Mouse (Mus musculus) forebrain, embryonic 13.5 days (tissue): Measurements from ENCODE around the gene Ssbp4. TPM values are rescaled to one million over a fixed set of nuclear protein-coding genes. Genes with fewer than 3 reads are reported as not detected.

ENCODE experiments used
- ATAC-seq: fragments of 200-750 bp; cut with Nextera tagmentation; 2 replicates; pipeline ENCODE4 v1.8.0; 2017
- H3K27ac ChIP-seq: fragments of 300-500 bp; sonication (generic); 2 replicates; pipeline ENCODE4 v1.5.1; 2015; ENCODE audit warnings: inconsistent platforms, mild to moderate bottlenecking, moderate library complexity
- H3K27me3 ChIP-seq: fragments of 300-500 bp; sonication (generic); 2 replicates; pipeline ENCODE4 v1.6.1; 2015; ENCODE audit warnings: mild to moderate bottlenecking, inconsistent platforms
- H3K36me3 ChIP-seq: fragments of 300-500 bp; sonication (generic); 2 replicates; pipeline ENCODE4 v1.6.1; 2015; ENCODE audit warnings: mild to moderate bottlenecking, inconsistent platforms; ENCODE audit not compliant: poor library complexity, severe bottlenecking
- H3K4me1 ChIP-seq: fragments of 300-500 bp; sonication (generic); 2 replicates; pipeline ENCODE4 v1.6.1; 2015; ENCODE audit warnings: inconsistent platforms
- H3K4me2 ChIP-seq: fragments of 300-500 bp; sonication (generic); 2 replicates; pipeline ENCODE4 v1.6.1; 2015; ENCODE audit warnings: inconsistent platforms, mild to moderate bottlenecking, moderate library complexity
- H3K4me3 ChIP-seq: fragments of 300-500 bp; sonication (generic); 2 replicates; pipeline ENCODE4 v1.5.1; 2015; ENCODE audit warnings: mild to moderate bottlenecking, inconsistent platforms
- H3K9ac ChIP-seq: fragments of 300-500 bp; sonication (generic); 2 replicates; pipeline ENCODE4 v1.6.1; 2015; ENCODE audit warnings: mild to moderate bottlenecking, inconsistent platforms
- H3K9me3 ChIP-seq: fragments of 300-500 bp; sonication (generic); replicated peaks from 2 replicates; pipeline ENCODE4 v1.6.1; 2016; ENCODE audit warnings: inconsistent platforms
- WGBS: fragments of 180-500 bp; shearing (Covaris S2); methylation state at CpG from one replicate; pipeline ENCODE4 v1.1.7; 2015; 5-methylcytosine and 5-hydroxymethylcytosine counted together
- polyA plus RNA-seq: library from polyadenylated mRNA; unstranded; fragments of >200 nt; fragmentation: Nextera tagmentation; extraction: Ambion mirVana; gene quantifications from 2 replicates; pipeline ENCODE4 v1.2.1, GENCODE M21; 2015

The Ssbp4 gene
- polyA plus RNA-seq, 1 experiment from 2014 or later: 81.9 TPM

DNA sequence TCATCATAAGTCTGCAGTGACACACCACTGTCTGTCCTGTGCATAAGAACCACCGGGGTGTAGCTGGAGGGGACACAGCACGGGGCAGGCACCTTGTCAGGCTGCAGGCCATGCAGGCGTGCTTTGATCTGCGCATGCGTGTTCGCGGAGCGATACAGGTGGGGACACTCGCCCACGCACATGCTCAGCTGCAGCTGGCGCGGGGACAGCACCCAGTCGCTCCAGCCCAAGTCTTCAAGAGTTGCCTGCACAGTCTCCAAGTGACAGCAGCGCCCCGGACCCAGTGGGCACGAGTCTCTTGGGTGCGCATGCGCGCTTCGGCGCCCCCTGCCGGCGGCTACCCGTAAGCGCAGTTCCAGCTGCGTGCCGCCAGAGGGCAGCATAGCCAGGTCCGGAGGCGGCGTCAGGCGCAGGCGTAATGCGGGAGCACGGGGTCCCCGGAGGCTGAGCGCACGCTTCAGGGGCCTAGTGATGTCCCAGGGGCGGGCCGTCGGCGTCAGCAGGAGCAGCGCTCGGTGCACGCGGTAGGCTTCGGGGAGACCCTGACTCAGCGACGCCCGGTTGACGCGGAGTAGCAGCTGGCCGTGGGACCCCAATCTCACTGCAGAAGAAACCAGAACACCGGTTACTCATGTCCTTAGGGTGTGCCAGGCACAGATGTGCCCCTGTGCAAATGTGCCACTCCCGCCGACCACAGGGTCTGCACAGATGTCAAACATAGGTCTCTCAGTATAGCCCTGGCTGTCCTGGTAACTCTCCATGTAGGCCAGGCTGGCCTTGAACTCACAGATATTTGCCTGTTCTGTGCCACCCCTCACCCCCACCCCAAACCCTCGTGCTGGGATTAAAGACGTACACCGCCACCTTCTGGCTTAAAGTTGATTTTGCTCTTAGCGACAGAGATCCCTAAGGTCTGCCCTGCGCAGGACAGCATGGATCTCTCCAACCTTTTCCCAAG, 21.2 kb upstream of the Ssbp4 start:
- peak overlapping the region; percentile 72 for H3K27ac ChIP-seq
- H3K4me3 ChIP-seq: peak overlapping the region; percentile 48
- 1% methylated on average over 60 of the region's 60 CpGs for WGBS
- H3K9me3 ChIP-seq: no peaks in the 10 kb centered on the region
- H3K36me3 ChIP-seq: no peaks in the 10 kb centered on the region
- peak; percentile 95 for ATAC-seq
- peaks cover 20% of the 10 kb centered on the region for H3K27me3 ChIP-seq
- H3K4me2 ChIP-seq: peak overlapping the region; percentile 64
- peak overlapping the region; percentile 47 for H3K9ac ChIP-seq
- H3K4me1 ChIP-seq: peaks cover 25% of the 10 kb centered on the region

GRCm38 (mm10) chr8:70628986-70629490, 20.4 kb upstream of the Ssbp4 start:
- H3K4me3 ChIP-seq: peak overlapping the region; percentile 48
- H3K4me1 ChIP-seq: peaks cover 22% of the 10 kb centered on the region
- H3K27ac ChIP-seq: peak overlapping the region; percentile 72
- H3K27me3 ChIP-seq: peaks cover 20% of the 10 kb centered on the region
- peak overlapping the region; percentile 47 for H3K9ac ChIP-seq
- 59% methylated on average over 7 of the region's 7 CpGs for WGBS
- no peaks in the 10 kb centered on the region for H3K36me3 ChIP-seq
- no peak for ATAC-seq
- no peaks in the 10 kb centered on the region for H3K9me3 ChIP-seq
- H3K4me2 ChIP-seq: peak overlapping the region; percentile 64

- no peak overlapping the region for H3K9ac ChIP-seq
- H3K27me3 ChIP-seq: peaks cover 32% of the 10 kb centered on the region
- H3K4me2 ChIP-seq: no peak overlapping the region
- H3K4me3 ChIP-seq: no peak overlapping the region
- H3K9me3 ChIP-seq: no peaks in the 10 kb centered on the region
- no peak for ATAC-seq
- H3K27ac ChIP-seq: no peak overlapping the region
- peaks cover 20% of the 10 kb centered on the region for H3K4me1 ChIP-seq
- no peaks in the 10 kb centered on the region for H3K36me3 ChIP-seq
- WGBS: 90% methylated on average over 5 of the region's 5 CpGs
Measured at GRCm38 (mm10) chr8:70627041-70627440, 18.4 kb upstream of the Ssbp4 start.

GRCm38 (mm10) chr8:70625104-70625503, 16.4 kb upstream of the Ssbp4 start:
- 12% methylated on average over 5 of the region's 5 CpGs for WGBS
- no peak for ATAC-seq
- H3K4me2 ChIP-seq: no peak overlapping the region
- no peaks in the 10 kb centered on the region for H3K36me3 ChIP-seq
- no peak overlapping the region for H3K27ac ChIP-seq
- H3K4me1 ChIP-seq: peaks cover 8% of the 10 kb centered on the region
- no peaks in the 10 kb centered on the region for H3K9me3 ChIP-seq
- peaks cover 30% of the 10 kb centered on the region for H3K27me3 ChIP-seq
- H3K9ac ChIP-seq: no peak overlapping the region
- H3K4me3 ChIP-seq: no peak overlapping the region

GRCm38 (mm10) chr8:70622220-70622619, 13.5 kb upstream of the Ssbp4 start:
- peaks cover 5% of the 10 kb centered on the region for H3K4me1 ChIP-seq
- H3K36me3 ChIP-seq: no peaks in the 10 kb centered on the region
- WGBS: 64% methylated on average over 3 of the region's 3 CpGs
- H3K9ac ChIP-seq: no peak overlapping the region
- H3K9me3 ChIP-seq: no peaks in the 10 kb centered on the region
- H3K4me2 ChIP-seq: no peak overlapping the region
- no peak overlapping the region for H3K4me3 ChIP-seq
- H3K27ac ChIP-seq: no peak overlapping the region
- peaks cover 30% of the 10 kb centered on the region for H3K27me3 ChIP-seq
- ATAC-seq: no peak

GRCm38 (mm10) chr8:70618888-70619334, 10.2 kb upstream of the Ssbp4 start:
- H3K36me3 ChIP-seq: no peaks in the 10 kb centered on the region
- 29% methylated on average over 9 of the region's 9 CpGs for WGBS
- no peak overlapping the region for H3K4me2 ChIP-seq
- no peak overlapping the region for H3K9ac ChIP-seq
- no peak overlapping the region for H3K27ac ChIP-seq
- ATAC-seq: no peak
- H3K4me1 ChIP-seq: peaks cover 5% of the 10 kb centered on the region
- H3K9me3 ChIP-seq: no peaks in the 10 kb centered on the region
- no peak overlapping the region for H3K4me3 ChIP-seq
- H3K27me3 ChIP-seq: peaks cover 30% of the 10 kb centered on the region

DNA sequence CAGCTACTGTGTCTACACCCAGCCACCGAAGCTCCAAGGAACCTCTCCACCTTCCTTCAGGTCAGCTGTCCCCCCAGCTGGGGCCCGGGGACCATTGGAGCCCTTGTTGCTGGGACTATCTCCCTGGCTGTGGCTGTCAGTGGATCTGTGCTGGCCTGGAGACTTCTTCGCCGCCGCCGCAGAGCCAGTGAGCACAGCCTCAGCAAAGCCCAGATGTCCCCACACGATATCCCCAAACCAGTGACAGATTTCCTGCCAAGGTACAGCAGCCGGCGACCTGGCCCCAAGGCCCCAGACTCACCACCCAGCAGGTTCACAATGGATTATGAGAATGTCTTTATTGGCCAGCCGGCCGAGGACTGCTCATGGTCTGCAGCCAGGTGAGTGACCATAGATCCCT, 9.3 kb upstream of the Ssbp4 start:
- no peak for ATAC-seq
- Histone ChIP-seq H3K9ac (no peak overlapping the region), H3K9me3 (no peaks in the 10 kb centered on the region), H3K27me3 (peaks cover 24% of the 10 kb centered on the region), H3K4me1 (peaks cover 5% of the 10 kb centered on the region), H3K36me3 (no peaks in the 10 kb centered on the region), H3K4me2 (no peak overlapping the region), H3K4me3 (no peak overlapping the region), H3K27ac (no peak overlapping the region)
- WGBS: 84% methylated on average over 11 of the region's 11 CpGs

DNA sequence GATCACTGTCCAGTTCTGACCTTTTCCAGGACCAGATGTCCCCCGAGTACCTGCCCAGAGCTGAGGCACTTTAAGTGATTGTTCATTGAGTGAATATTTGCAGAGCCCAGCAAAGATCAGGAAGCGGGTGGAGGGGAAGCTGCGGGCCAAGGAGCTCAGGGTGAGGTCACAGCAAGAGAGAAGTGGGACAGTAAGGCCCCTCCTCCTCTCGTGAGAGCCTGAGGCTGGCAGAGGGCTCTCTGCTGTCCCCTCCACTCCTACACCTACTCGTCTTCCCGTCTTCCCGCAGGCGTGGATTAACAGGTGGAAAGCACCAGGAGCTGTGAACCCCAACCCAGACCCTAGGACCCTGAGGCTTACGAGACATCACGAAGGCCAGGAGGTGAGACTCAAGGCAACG, 8.0 kb upstream of the Ssbp4 start:
- no peak for ATAC-seq
- peaks cover 10% of the 10 kb centered on the region for H3K27me3 ChIP-seq

DNA sequence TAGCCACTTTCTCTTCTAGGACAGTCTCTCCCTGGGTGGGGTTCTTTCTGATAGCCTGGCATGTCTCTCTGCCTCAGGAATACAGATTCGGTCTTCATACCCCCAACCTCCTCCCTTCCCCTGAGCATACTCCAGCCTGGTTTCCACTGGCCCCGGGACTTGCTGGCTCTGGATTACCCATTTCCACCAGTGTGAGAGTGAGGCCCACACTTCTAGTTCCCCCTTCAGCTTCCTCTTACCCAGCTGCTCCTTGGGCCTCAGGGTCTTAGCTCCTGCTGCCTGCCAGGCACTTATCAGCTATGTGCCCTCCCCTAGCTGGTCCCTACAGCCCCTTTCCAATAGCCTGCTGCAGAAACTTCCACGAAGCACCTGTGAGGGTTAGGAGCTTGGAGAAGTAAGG, 7.2 kb upstream of the Ssbp4 start, which contains the start of gene Lrrc25:
Gene Lrrc25, plus strand, starts transcription at position 262 of the 400 bp plus-strand sequence.
- WGBS: 85% methylated on average over 3 of the region's 3 CpGs

More for the DNA sequence above, 8.0 kb upstream of the Ssbp4 start:
- WGBS: 61% methylated on average over 11 of the region's 11 CpGs
- no peaks in the 10 kb centered on the region for H3K36me3 ChIP-seq
- H3K4me3 ChIP-seq: no peak overlapping the region
- no peak overlapping the region for H3K9ac ChIP-seq
- H3K4me1 ChIP-seq: peaks cover 6% of the 10 kb centered on the region
- no peak overlapping the region for H3K4me2 ChIP-seq
- H3K27ac ChIP-seq: no peak overlapping the region
- H3K9me3 ChIP-seq: no peaks in the 10 kb centered on the region

DNA sequence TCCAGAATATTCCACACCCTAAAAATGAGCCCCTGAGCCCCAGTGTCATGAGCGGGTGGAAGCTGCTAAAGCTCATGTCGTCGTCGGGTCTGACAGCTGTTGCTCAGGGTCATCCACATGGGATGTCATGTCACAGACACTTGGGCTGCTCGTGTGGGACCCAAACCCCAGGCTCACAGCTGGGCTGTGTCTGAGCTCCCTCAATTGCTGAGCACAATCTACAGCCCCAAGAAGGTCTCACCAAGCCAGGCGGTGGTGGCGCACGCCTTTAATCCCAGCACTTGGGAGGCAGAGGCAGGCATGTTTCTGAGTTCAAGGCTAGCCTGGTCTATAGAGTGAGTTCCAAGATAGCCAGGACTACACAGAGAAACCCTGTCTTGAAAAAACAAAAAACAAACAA, 6.6 kb upstream of the Ssbp4 start:
- no peaks in the 10 kb centered on the region for H3K9me3 ChIP-seq
- peaks cover 19% of the 10 kb centered on the region for H3K4me1 ChIP-seq
- no peak overlapping the region for H3K27ac ChIP-seq
- ATAC-seq: no peak
- no peak overlapping the region for H3K4me3 ChIP-seq
- H3K36me3 ChIP-seq: no peaks in the 10 kb centered on the region
- 0 out of 2 replicates have a peak, but pooled peaks cover under 1% of the 10 kb centered on the region for H3K27me3 ChIP-seq
- no peak overlapping the region for H3K4me2 ChIP-seq
- no peak overlapping the region for H3K9ac ChIP-seq
- WGBS: 88% methylated on average over 8 of the region's 8 CpGs

More for the DNA sequence above, 7.2 kb upstream of the Ssbp4 start, which contains the start of gene Lrrc25:
- Histone ChIP-seq H3K4me1 (peaks cover 14% of the 10 kb centered on the region), H3K4me2 (no peak within 1 kb of the TSS), H3K27ac (no peak within 1 kb of the TSS), H3K27me3 (peaks cover 7% of the 10 kb centered on the region; the same call in 1 of the 2 replicates), H3K9me3 (no peaks in the 10 kb centered on the region), H3K4me3 (no peak within 1 kb of the TSS), H3K36me3 (no peaks in the 10 kb centered on the region), H3K9ac (no peak within 1 kb of the TSS)
- ATAC-seq: no peak

GRCm38 (mm10) chr8:70614469-70614868, 5.8 kb upstream of the Ssbp4 start:
- Histone ChIP-seq H3K36me3 (no peaks in the 10 kb centered on the region), H3K4me3 (no peak overlapping the region), H3K4me1 (peaks cover 27% of the 10 kb centered on the region), H3K9ac (no peak overlapping the region), H3K27me3 (peaks cover under 1% of the 10 kb centered on the region; the same call in 1 of the 2 replicates), H3K4me2 (no peak overlapping the region), H3K9me3 (no peaks in the 10 kb centered on the region), H3K27ac (no peak overlapping the region)
- ATAC-seq: no peak
- 78% methylated on average over 5 of the region's 5 CpGs for WGBS

- WGBS: 18% methylated on average over 1 of the region's 1 CpGs
- H3K9me3 ChIP-seq: no peaks in the 10 kb centered on the region
- no peak for ATAC-seq
Measured at GRCm38 (mm10) chr8:70613763-70614162, 5.1 kb upstream of the Ssbp4 start.

More at GRCm38 (mm10) chr8:70613763-70614162, 5.1 kb upstream of the Ssbp4 start:
- Histone ChIP-seq H3K27me3 (peaks cover 7% of the 10 kb centered on the region; the same call in 1 of the 2 replicates), H3K4me2 (no peak overlapping the region), H3K27ac (no peak overlapping the region), H3K4me1 (peaks cover 34% of the 10 kb centered on the region), H3K9ac (no peak overlapping the region), H3K4me3 (no peak overlapping the region), H3K36me3 (no peaks in the 10 kb centered on the region)
